Mouse (Mus musculus) testis, adult 2 months (tissue): Measurements from ENCODE around the gene Cmtm3.

Experiments used
- CTCF ChIP-seq: fragments of 200-500 bp; IDR thresholded peaks from 2 replicates; pipeline ENCODE4 v1.5.1; 2012; ENCODE audit warnings: low read depth, mild to moderate bottlenecking, inconsistent platforms, low read length, moderate library complexity; ENCODE audit not compliant: control insufficient read depth, insufficient read depth, insufficient replicate concordance
- POLR2A ChIP-seq: fragments of 200-500 bp; IDR thresholded peaks from 2 replicates; pipeline ENCODE4 v1.6.1; 2012; ENCODE audit warnings: low read depth, mild to moderate bottlenecking, inconsistent platforms, low read length, moderate library complexity; ENCODE audit not compliant: control insufficient read depth

DNA sequence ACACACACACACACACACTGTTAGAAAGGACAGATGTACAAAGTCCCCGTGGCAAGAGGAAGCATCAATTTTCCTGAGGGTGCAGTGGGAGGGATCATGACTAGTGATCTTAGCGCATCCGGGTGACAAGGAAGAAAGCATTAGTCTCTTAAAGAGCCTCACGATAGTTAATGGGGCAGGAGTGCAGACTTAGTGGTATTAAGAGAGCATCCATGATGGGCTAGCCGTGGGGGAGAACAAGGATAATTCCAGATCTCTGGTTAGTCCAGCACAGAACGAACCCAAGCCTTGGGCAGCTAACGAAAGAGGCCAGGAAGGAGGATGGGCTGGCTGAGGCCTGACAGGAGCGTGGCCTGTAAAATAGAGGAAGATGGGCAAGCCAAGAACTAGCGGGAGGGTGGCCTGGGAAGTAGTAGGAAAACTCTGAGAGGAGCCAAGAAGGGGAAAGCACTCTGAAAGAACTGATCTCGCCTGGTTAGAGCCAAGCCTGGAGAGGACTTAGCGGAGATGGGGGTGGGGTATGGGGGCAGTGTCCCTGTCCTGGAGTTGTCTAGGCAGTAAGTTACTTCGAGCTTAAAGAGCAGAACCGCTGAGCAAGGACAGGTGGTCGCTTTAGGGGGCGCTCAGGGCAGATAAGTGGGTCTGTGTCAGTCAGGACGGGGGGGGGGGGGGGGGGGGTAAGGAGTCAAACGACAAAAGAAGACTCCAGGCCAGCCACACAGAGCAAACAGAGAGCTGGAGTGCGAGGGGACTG lies at the start of gene Cmtm3:
- TF ChIP-seq CTCF (no peak), POLR2A (no peak)
